Mouse (Mus musculus) liver, postnatal 0 days (tissue): ENCODE data around the gene Dppa5a.

Experiments used
- CTCF ChIP-seq: sonication (generic); IDR thresholded peaks from 2 replicates; pipeline ENCODE4 v1.5.1; 2016; ENCODE audit warnings: antibody characterized with exemption, low read depth
- EP300 ChIP-seq: IDR thresholded peaks from 2 replicates; pipeline ENCODE4 v1.6.1; 2016; ENCODE audit warnings: antibody characterized with exemption, low read depth, mild to moderate bottlenecking

GRCm38 (mm10) chr9:78369786-78370185, 1.8 kb upstream of the Dppa5a start:
- TF ChIP-seq CTCF: no peak
- TF ChIP-seq EP300: no peak
